Mouse (Mus musculus) brain, embryonic 14.5 days (tissue): ENCODE results near the gene Cxcr1. TPM values are rescaled to one million over a fixed set of nuclear protein-coding genes. Genes with fewer than 3 reads are reported as not detected.

Experiments used
- DNase-seq: peaks from one replicate; pipeline ENCODE4 v3.0.0-alpha.2; 2011; ENCODE audit warnings: low read depth
- CTCF ChIP-seq: fragments of 200-500 bp; IDR thresholded peaks from 2 replicates; pipeline ENCODE4 v1.5.1; 2012; ENCODE audit warnings: inconsistent platforms, mild to moderate bottlenecking, moderate library complexity, borderline replicate concordance; ENCODE audit not compliant: insufficient read depth, insufficient read length; ENCODE audit errors: extremely low read depth
- POLR2A ChIP-seq: fragments of 200-500 bp; IDR thresholded peaks from 2 replicates; pipeline ENCODE4 v1.6.1; 2012; ENCODE audit warnings: mild to moderate bottlenecking, inconsistent platforms, borderline replicate concordance; ENCODE audit not compliant: poor library complexity, insufficient read depth, insufficient read length, severe bottlenecking; ENCODE audit errors: extremely low read depth
- polyA plus RNA-seq: library from polyadenylated mRNA; depleted of rRNA; stranded (reverse); fragments of >200 nt; gene quantifications from 2 replicates; pipeline ENCODE4 v1.2.3, GENCODE M21; 2012; rRNA removed

The Cxcr1 gene
- polyA plus RNA-seq, 1 experiment: not detected

DNA sequence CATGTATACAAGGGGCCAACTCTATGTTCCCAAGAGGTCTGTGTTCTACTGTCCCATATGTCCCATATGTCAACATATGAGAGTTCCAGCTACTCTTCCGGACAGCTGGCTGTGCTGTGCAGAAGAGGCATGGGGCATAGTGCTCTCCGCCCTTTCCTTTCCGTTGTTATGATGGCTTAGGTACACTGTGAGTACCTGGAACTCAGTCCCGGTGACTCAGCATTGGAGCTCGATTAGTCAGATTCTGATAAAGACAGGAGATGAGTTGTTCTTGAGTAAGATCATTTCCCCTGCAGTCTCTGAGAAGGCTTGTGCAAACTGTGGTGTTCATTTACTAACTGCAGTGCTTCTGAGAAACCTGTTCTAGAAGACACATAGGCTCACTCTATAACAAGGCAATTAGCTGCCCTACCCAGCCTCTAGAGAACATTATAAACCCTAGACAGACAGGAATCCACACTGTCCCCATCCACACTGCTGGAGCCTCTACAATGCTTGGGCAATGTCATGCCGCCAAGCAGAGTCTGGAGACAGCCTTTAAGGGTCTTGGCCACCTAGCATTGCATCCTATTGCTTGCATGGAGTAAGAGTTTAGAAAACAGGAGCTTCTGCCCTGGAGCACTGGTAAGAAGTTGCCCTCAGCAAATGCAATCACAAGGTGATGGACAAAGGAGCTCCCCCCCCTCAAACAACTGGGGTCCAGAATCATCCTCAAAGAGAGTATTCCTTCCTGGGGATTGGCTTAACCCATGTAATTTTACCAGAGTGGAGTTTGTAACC is 45.1 kb downstream of the Cxcr1 start:
- TF ChIP-seq POLR2A (no peak), CTCF (no peak)
- DNase-seq: no peak

Other genes starting within 250 kb of the Cxcr1 start
- 7.9 and 15.1 TPM in 2 replicates for gene Tns1, start 70.2 kb downstream of the Cxcr1 start, polyA plus RNA-seq
- 0.52 and 0.86 TPM in 2 replicates for gene Rufy4, start 69.1 kb downstream of the Cxcr1 start, polyA plus RNA-seq
- gene Cxcr2, start 40.6 kb downstream of the Cxcr1 start, polyA plus RNA-seq: 0.06 and 0.08 TPM in 2 replicates
- 213 and 224 TPM in 2 replicates for gene Arpc2, start 41.5 kb upstream of the Cxcr1 start, polyA plus RNA-seq
- gene Gpbar1, start 83.9 kb upstream of the Cxcr1 start, polyA plus RNA-seq: 0.10 and 0.15 TPM in 2 replicates
- gene Aamp, start 90.1 kb upstream of the Cxcr1 start, polyA plus RNA-seq: 161 and 167 TPM in 2 replicates
- 58.5 and 63.2 TPM in 2 replicates for gene Pnkd, start 90.3 kb upstream of the Cxcr1 start, polyA plus RNA-seq
- 6.6 and 7.3 TPM in 2 replicates for gene Tmbim1, start 111.0 kb upstream of the Cxcr1 start, polyA plus RNA-seq
- 1.0 and 3.1 TPM in 2 replicates for gene Catip, start 167.5 kb upstream of the Cxcr1 start, polyA plus RNA-seq
- gene Slc11a1, start 180.6 kb upstream of the Cxcr1 start, polyA plus RNA-seq: 3.2 and 4.0 TPM in 2 replicates
- 34.3 and 40.9 TPM in 2 replicates for gene Ctdsp1, start 196.9 kb upstream of the Cxcr1 start, polyA plus RNA-seq
- 0.03 and 0.08 TPM in 2 replicates for gene Vil1, start 214.7 kb upstream of the Cxcr1 start, polyA plus RNA-seq